Mouse (Mus musculus) embryo, embryonic 11.5 days (tissue): Measurements from ENCODE around the gene Crocc2.

ENCODE experiments used
- DNase-seq: peaks from one replicate; pipeline ENCODE4 v3.0.0-alpha.2; 2012; ENCODE audit warnings: low read depth, low spot score

Gene Crocc2

DNA sequence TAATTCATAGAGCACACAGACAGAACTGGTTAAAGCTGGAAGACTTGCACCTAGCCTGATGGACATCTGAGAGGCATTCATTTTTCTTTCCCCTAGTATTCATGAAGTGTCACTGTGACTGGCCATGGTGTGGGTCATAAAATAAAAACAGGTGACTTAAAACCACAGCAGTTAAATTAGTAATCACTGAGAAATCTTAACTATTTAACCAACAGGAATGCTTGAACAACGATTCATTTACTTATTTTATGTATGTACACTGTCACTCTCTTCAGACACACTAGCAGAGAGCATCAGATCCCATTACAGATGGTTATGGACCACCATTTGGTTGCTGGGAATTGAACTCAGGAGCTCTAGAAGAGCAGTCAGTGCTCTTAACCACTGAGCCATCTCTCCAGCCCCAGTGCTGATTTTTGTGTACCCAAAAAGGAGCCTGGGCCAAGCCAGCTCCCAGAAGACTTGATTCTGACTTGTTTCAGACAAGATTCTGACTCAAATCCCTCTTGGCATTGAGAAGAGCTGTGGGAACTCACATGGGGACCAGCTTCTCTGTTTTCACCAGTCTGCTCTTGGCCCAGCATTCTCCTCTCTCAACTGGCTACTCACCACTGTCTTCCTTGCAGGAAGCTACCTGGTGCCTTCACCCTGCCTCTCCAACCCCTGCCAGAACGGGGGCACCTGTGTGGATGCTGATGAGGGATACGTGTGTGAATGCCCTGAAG, 102.2 kb downstream of the Crocc2 start:
- no peak for DNase-seq

DNA sequence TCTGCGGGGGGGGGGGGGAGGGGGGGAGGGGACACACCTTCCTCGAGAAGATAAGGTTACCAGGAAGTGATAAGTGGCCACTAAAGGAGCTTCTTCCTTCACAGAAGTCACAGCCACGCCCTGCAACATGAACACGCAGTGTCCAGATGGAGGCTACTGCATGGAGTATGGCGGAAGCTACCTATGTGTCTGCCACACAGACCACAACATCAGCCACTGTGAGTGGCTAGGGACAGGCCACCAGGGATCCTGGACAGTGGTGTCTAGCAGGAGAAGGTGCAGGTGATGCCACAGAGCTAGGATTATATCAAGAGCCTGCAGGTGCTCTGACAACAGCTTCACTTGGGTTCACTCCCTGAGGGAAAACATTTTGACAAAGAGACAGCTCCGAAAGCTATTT, 103.2 kb downstream of the Crocc2 start:
- no peak for DNase-seq

DNA sequence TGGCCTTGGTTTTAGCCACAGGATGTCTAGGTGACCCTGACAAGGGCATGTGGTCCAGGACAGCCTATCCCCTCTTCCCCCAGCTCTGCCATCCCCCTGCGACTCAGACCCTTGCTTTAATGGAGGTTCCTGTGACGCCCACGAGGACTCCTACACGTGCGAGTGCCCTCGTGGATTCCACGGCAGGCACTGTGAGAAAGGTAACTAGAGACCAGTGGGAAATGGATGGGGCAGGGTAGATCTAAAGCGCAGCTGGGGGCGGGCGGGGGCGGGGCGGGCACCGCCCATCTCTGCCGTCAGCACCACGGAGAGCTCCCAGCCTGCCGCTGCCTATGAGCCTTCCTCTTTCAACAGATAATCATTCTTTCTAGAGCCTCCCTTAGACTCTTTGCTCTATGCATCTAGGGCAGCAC, 103.9 kb downstream of the Crocc2 start:
- peak; percentile 31 for DNase-seq

DNA sequence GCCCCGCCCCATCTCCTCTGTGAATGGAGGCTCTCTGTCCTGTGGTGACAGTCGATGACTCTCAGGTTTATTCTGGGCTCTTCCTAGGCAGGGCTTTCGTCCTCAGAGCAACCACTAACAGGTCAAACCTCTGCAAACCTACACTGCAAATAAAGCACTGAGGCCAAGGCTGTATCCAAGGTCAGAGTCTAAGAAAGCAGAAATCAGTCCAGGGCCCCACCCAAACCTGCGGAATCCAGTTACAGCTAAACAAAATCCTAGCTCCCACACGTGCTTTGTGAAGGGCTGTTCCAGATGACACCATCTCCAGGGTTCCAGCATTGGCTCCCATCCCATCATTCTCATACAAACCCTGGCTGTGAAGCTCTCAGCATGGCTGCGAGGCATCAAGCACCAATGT, 107.0 kb downstream of the Crocc2 start:
- no peak for DNase-seq

DNA sequence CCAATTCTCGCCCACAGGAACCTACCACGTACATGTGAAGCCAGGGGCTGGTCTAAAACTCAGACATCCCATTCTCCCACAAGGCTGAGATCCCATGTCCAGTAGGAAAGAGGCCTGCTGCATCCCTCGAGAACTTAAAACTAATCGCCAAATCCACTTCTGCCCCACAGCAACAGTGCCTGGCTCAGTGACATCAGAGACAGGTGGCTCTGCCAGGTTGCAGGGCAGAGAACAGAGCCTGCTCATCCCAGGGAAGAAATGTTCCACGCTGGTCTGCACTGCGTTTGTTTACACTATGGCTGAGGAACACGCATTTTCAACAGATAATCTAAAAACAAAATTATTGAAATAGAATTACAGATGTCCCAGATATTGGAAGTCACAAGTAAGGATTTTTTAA, 108.5 kb downstream of the Crocc2 start:
- no peak for DNase-seq
